13 mouse cellular contexts compared by ENCODE assay signal in genomic region chr15:82244805-82245161, GRCm38 (mm10). TPM values are rescaled to one million over a fixed set of nuclear protein-coding genes. Genes with fewer than 3 reads are reported as not detected.
DNase-seq lines count a peak whose midpoint lies in the region; ATAC-seq and TF ChIP-seq lines count a peak whose summit lies in the region.
"Not testable (repeated sequence)": the region's sequence is repeated elsewhere in the genome, so short reads cannot be mapped to it uniquely, and the experiment has no call there.
"Had no signal": no experiment of that assay in that cellular context is flagged by ENCODE, and none has a peak within 500 bp of the region (broad histone marks: within the 10 kb centered on the region; RNA-seq: fewer than 3 reads in every experiment).

No protein-coding gene starts in this region.

- not testable (repeated sequence) for H3K27ac ChIP-seq in MEL (ENCODE audit: control insufficient read depth, low read depth, low read length); embryonic fibroblast, embryonic 13.5 days (ENCODE audit: insufficient read depth, low read length); hindbrain, embryonic 16.5 days (ENCODE audit: low read depth, low read length); limb, embryonic 11.5 days (replicated peaks; ENCODE audit: low read depth, low read length); midbrain, postnatal 0 days (ENCODE audit: low read depth, low read length); stomach, postnatal 0 days (replicated peaks)
- peak overlapping the region; percentile 77 for H3K27ac ChIP-seq in heart, embryonic 11.5 days (ENCODE audit: low read depth, low read length)
- 0 out of 2 replicates have a peak overlapping the region, but pooled peaks have one; percentile 79 for H3K27ac ChIP-seq in lung, embryonic 14.5 days (ENCODE audit: low read depth)

- WGBS in heart, embryonic 11.5 days (ENCODE audit: insufficient replicate concordance): 23% methylated on average over 9 of the region's 9 CpGs
- 23% methylated on average over 9 of the region's 9 CpGs for WGBS in hindbrain, embryonic 16.5 days
- WGBS in limb, embryonic 11.5 days: 24% methylated on average over 9 of the region's 9 CpGs
- 21% methylated on average over 9 of the region's 9 CpGs for WGBS in lung, embryonic 14.5 days
- WGBS in midbrain, postnatal 0 days: 22% methylated on average over 9 of the region's 9 CpGs
- WGBS in stomach, postnatal 0 days: 21% methylated on average over 9 of the region's 9 CpGs

- not testable (repeated sequence) for H3K36me3 ChIP-seq in MEL (ENCODE audit: control insufficient read depth in 1 of 2, insufficient read depth in 2 of 2, low read length in 2 of 2); heart, embryonic 11.5 days (ENCODE audit: control insufficient read depth, insufficient read depth, low read length); hindbrain, embryonic 16.5 days (ENCODE audit: control insufficient read depth, insufficient read depth, low read length); limb, embryonic 11.5 days (ENCODE audit: control insufficient read depth, insufficient read depth, low read length); lung, embryonic 14.5 days (ENCODE audit: insufficient read depth); midbrain, postnatal 0 days (ENCODE audit: insufficient read depth, low read length); stomach, postnatal 0 days (ENCODE audit: control insufficient read depth, insufficient read depth, low read length)

- not testable (repeated sequence) for TF ChIP-seq POLR2A in MEL (IDR thresholded peaks at IDR 0.05; ENCODE audit: control insufficient read depth in 1 of 2, insufficient read depth in 1 of 2, low read depth in 1 of 2, low read length in 2 of 2, poor library complexity in 1 of 2); embryonic fibroblast, embryonic 13.5 days (IDR thresholded peaks at IDR 0.05; ENCODE audit: low read depth, low read length)

- peak overlapping the region; percentile 85 for H3K9ac ChIP-seq in MEL (ENCODE audit: control insufficient read depth, low read depth, low read length, poor library complexity, severe bottlenecking)
- peak overlapping the region; percentile 77 for H3K9ac ChIP-seq in heart, embryonic 11.5 days (ENCODE audit: low read depth, low read length)
- H3K9ac ChIP-seq in hindbrain, embryonic 16.5 days (ENCODE audit: low read depth, low read length): peak overlapping the region; percentile 65
- H3K9ac ChIP-seq in limb, embryonic 11.5 days (ENCODE audit: low read length): peak overlapping the region; percentile 65
- peak overlapping the region; percentile 58 for H3K9ac ChIP-seq in lung, embryonic 14.5 days
- H3K9ac ChIP-seq in midbrain, postnatal 0 days (replicated peaks; ENCODE audit: low read length, poor library complexity, severe bottlenecking): not testable (repeated sequence)
- peak overlapping the region; percentile 41; the same call in 1 of the 2 replicates for H3K9ac ChIP-seq in stomach, postnatal 0 days (ENCODE audit: low read length)

- not testable (repeated sequence) for H3K79me2 ChIP-seq in MEL (ENCODE audit: control insufficient read depth, insufficient read depth, low read length, poor library complexity)

- not testable (repeated sequence) for H3K4me1 ChIP-seq in MEL (ENCODE audit: control insufficient read depth in 1 of 2, insufficient read depth in 2 of 2, low read length in 2 of 2); embryonic fibroblast, embryonic 13.5 days (ENCODE audit: control insufficient read depth, insufficient read depth, low read length); heart, embryonic 11.5 days (ENCODE audit: control insufficient read depth, insufficient read depth, low read length); hindbrain, embryonic 16.5 days (ENCODE audit: control insufficient read depth, insufficient read depth, low read depth, low read length); limb, embryonic 11.5 days (ENCODE audit: control insufficient read depth, insufficient read depth, low read length); lung, embryonic 14.5 days (ENCODE audit: insufficient read depth); midbrain, postnatal 0 days (ENCODE audit: insufficient read depth, low read length); stomach, postnatal 0 days (replicated peaks; ENCODE audit: control insufficient read depth, insufficient read depth)

- not testable (repeated sequence) for TF ChIP-seq RAD21 in MEL (IDR thresholded peaks at IDR 0.05; ENCODE audit: low read depth, low read length)

- not testable (repeated sequence) for TF ChIP-seq EP300 in MEL (IDR thresholded peaks at IDR 0.05; ENCODE audit: low read depth in 1 of 2, low read length in 2 of 2); stomach, postnatal 0 days (optimal IDR thresholded peaks at IDR 0.05)

- H3K27me3 ChIP-seq in MEL (ENCODE audit: control insufficient read depth in 1 of 2, insufficient read depth in 2 of 2, low read length in 2 of 2); heart, embryonic 11.5 days (ENCODE audit: control insufficient read depth, insufficient read depth, low read length); hindbrain, embryonic 16.5 days (replicated peaks; ENCODE audit: control insufficient read depth, insufficient read depth, low read length); limb, embryonic 11.5 days (ENCODE audit: control insufficient read depth, insufficient read depth, low read length); lung, embryonic 14.5 days (ENCODE audit: insufficient read depth, low read length); midbrain, postnatal 0 days (ENCODE audit: insufficient read depth, low read length); stomach, postnatal 0 days (ENCODE audit: control insufficient read depth, insufficient read depth, low read length): not testable (repeated sequence)

- ATAC-seq in heart, embryonic 11.5 days (replicated peaks; ENCODE audit: insufficient number of reproducible peaks, low FRiP score, low TSS enrichment); hindbrain, embryonic 16.5 days; limb, embryonic 11.5 days (ENCODE audit: insufficient number of reproducible peaks, low FRiP score, low TSS enrichment, low read depth); lung, embryonic 14.5 days (ENCODE audit: insufficient read depth); midbrain, postnatal 0 days (ENCODE audit: low FRiP score); stomach, postnatal 0 days (ENCODE audit: low FRiP score, low TSS enrichment): not testable (repeated sequence)

- TF ChIP-seq CTCF in MEL (IDR thresholded peaks at IDR 0.05 in 2 of 3, conservative IDR thresholded peaks at IDR 0.05 in 1 of 3; ENCODE audit: control insufficient read depth in 1 of 3, insufficient read depth in 1 of 3, low read depth in 2 of 3, low read length in 3 of 3, poor library complexity in 1 of 3, severe bottlenecking in 1 of 3); embryonic fibroblast, embryonic 13.5 days (IDR thresholded peaks at IDR 0.05; ENCODE audit: borderline replicate concordance, insufficient read depth, low read length); lung, embryonic 14.5 days (IDR thresholded peaks at IDR 0.05; ENCODE audit: low read depth); midbrain, postnatal 0 days (IDR thresholded peaks at IDR 0.05); stomach, postnatal 0 days (IDR thresholded peaks at IDR 0.05; ENCODE audit: low read depth): not testable (repeated sequence)

- H3K4me2 ChIP-seq in heart, embryonic 11.5 days: peak overlapping the region; percentile 94
- H3K4me2 ChIP-seq in hindbrain, embryonic 16.5 days (ENCODE audit: low read length): peak overlapping the region; percentile 75
- peak overlapping the region; percentile 61 for H3K4me2 ChIP-seq in limb, embryonic 11.5 days (ENCODE audit: low read depth, severe bottlenecking)
- H3K4me2 ChIP-seq in lung, embryonic 14.5 days: peak overlapping the region; percentile 96
- H3K4me2 ChIP-seq in midbrain, postnatal 0 days (ENCODE audit: low read depth, low read length, poor library complexity, severe bottlenecking): peak overlapping the region; percentile 95
- peak overlapping the region; percentile 95 for H3K4me2 ChIP-seq in stomach, postnatal 0 days (replicated peaks; ENCODE audit: low read depth)

- not testable (repeated sequence) for H3K9me3 ChIP-seq in MEL (replicated peaks; ENCODE audit: insufficient read depth, low read length); heart, embryonic 11.5 days (replicated peaks; ENCODE audit: control insufficient read depth, low read length); hindbrain, embryonic 16.5 days (ENCODE audit: control insufficient read depth, low read length); limb, embryonic 11.5 days (ENCODE audit: control insufficient read depth, low read length); lung, embryonic 14.5 days (ENCODE audit: low read depth, low read length); midbrain, postnatal 0 days (ENCODE audit: low read length); stomach, postnatal 0 days (ENCODE audit: control insufficient read depth, low read length)

- not testable (repeated sequence) for DNase-seq in MEL (ENCODE audit: low read depth, low spot score); limb, embryonic 11.5 days (ENCODE audit: low spot score); lung, embryonic 14.5 days; midbrain, postnatal 0 days (ENCODE audit: low spot score); stomach, postnatal 0 days (ENCODE audit: low spot score)

- H3K4me3 ChIP-seq in MEL (ENCODE audit: control insufficient read depth in 1 of 2, insufficient read depth in 1 of 2, low read depth in 2 of 2, low read length in 2 of 2): peak overlapping the region; percentile 78 to 81
- H3K4me3 ChIP-seq in embryonic fibroblast, embryonic 13.5 days (ENCODE audit: insufficient read depth, low read length): peak overlapping the region; percentile 57
- H3K4me3 ChIP-seq in heart, embryonic 11.5 days (ENCODE audit: low read depth, low read length): peak overlapping the region; percentile 80
- peak overlapping the region; percentile 88 for H3K4me3 ChIP-seq in hindbrain, embryonic 16.5 days (ENCODE audit: low read length)
- H3K4me3 ChIP-seq in limb, embryonic 11.5 days (ENCODE audit: low read depth, low read length): peak overlapping the region; percentile 74
- H3K4me3 ChIP-seq in lung, embryonic 14.5 days (ENCODE audit: low read depth, low read length): peak overlapping the region; percentile 65
- peak overlapping the region; percentile 61 for H3K4me3 ChIP-seq in midbrain, postnatal 0 days (ENCODE audit: low read depth, low read length)
- H3K4me3 ChIP-seq in stomach, postnatal 0 days (ENCODE audit: low read depth, low read length): peak overlapping the region; percentile 70

RNA-seq across cellular contexts. Expression of gene Cenpm, which starts 0.2 kb away (rescaled TPM):
- total RNA-seq in MEL (2012; rRNA removed): 23.5 and 23.7 TPM in 2 replicates
- polyA plus RNA-seq in MEL (2012; ENCODE audit: insufficient read depth in 1 of 2, insufficient read length in 2 of 2, low read depth in 1 of 2, low replicate concordance in 2 of 2, missing spikeins in 1 of 2): 10 to 100 TPM in 1 of 2 experiments, not detected in 1; 56.3 TPM
- 13.1 and 16.1 TPM in 2 replicates for polyA plus RNA-seq in embryonic fibroblast, embryonic 13.5 days (2011; ENCODE audit: insufficient read length, low read depth, missing spikeins)
- polyA plus RNA-seq in heart, embryonic 11.5 days (2014; fragmentation: Nextera tagmentation; extraction: Ambion mirVana): 59.7 and 67.3 TPM in 2 replicates
- 20.0 and 24.0 TPM in 2 replicates for polyA plus RNA-seq in hindbrain, embryonic 16.5 days (2015; fragmentation: Nextera tagmentation; extraction: Ambion mirVana)
- 88.0 and 89.3 TPM in 2 replicates for polyA plus RNA-seq in limb, embryonic 11.5 days (2014; fragmentation: Nextera tagmentation; extraction: Ambion mirVana)
- polyA plus RNA-seq in lung, embryonic 14.5 days (2014; fragmentation: Nextera tagmentation; extraction: Ambion mirVana): 86.9 and 88.1 TPM in 2 replicates
- total RNA-seq in midbrain, postnatal 0 days (2014; rRNA removed): 5.2 and 17.9 TPM in 2 replicates
- polyA plus RNA-seq in midbrain, postnatal 0 days (2015; fragmentation: Nextera tagmentation; extraction: Ambion mirVana): 10.2 TPM in 2 replicates
- 24.0 and 27.0 TPM in 2 replicates for polyA plus RNA-seq in stomach, postnatal 0 days (2015; fragmentation: Nextera tagmentation; extraction: Ambion mirVana)
- total RNA-seq: gastrocnemius, adult 18-20 months; monocyte, adult 5-6 weeks had no signal

RNA-seq across cellular contexts. Expression of gene 1500009C09Rik, which starts 7.4 kb away (rescaled TPM):
- total RNA-seq in MEL (2012; rRNA removed): not detected in 2 replicates
- not detected for polyA plus RNA-seq in MEL (2012; ENCODE audit: insufficient read depth in 1 of 2, insufficient read length in 2 of 2, low read depth in 1 of 2, low replicate concordance in 2 of 2, missing spikeins in 1 of 2)
- polyA plus RNA-seq in embryonic fibroblast, embryonic 13.5 days (2011; ENCODE audit: insufficient read length, low read depth, missing spikeins): not detected in 2 replicates
- polyA plus RNA-seq in heart, embryonic 11.5 days (2014; fragmentation: Nextera tagmentation; extraction: Ambion mirVana): not detected in 2 replicates
- 16.7 and 20.3 TPM in 2 replicates for polyA plus RNA-seq in hindbrain, embryonic 16.5 days (2015; fragmentation: Nextera tagmentation; extraction: Ambion mirVana)
- not detected in 2 replicates for polyA plus RNA-seq in limb, embryonic 11.5 days (2014; fragmentation: Nextera tagmentation; extraction: Ambion mirVana)
- polyA plus RNA-seq in lung, embryonic 14.5 days (2014; fragmentation: Nextera tagmentation; extraction: Ambion mirVana): not detected in 2 replicates
- total RNA-seq in midbrain, postnatal 0 days (2014; rRNA removed): 139 and 156 TPM in 2 replicates
- polyA plus RNA-seq in midbrain, postnatal 0 days (2015; fragmentation: Nextera tagmentation; extraction: Ambion mirVana): 15.4 and 17.9 TPM in 2 replicates
- polyA plus RNA-seq in stomach, postnatal 0 days (2015; fragmentation: Nextera tagmentation; extraction: Ambion mirVana): 0.23 and 0.24 TPM in 2 replicates
- total RNA-seq: adrenal gland, postnatal 25 days; gastrocnemius, adult 18-20 months; heart, postnatal 10 days; monocyte, adult 5-6 weeks had no signal
- polyA plus RNA-seq: liver, adult 2 months had no signal

RNA-seq across cellular contexts. Expression of gene Tnfrsf13c, which starts 20.6 kb away (rescaled TPM):
- total RNA-seq in MEL (2012; rRNA removed): 1.5 TPM in 2 replicates
- polyA plus RNA-seq in MEL (2012; ENCODE audit: insufficient read depth in 1 of 2, insufficient read length in 2 of 2, low read depth in 1 of 2, low replicate concordance in 2 of 2, missing spikeins in 1 of 2): under 1 TPM in 1 of 2 experiments, not detected in 1; 0.63 TPM
- polyA plus RNA-seq in embryonic fibroblast, embryonic 13.5 days (2011; ENCODE audit: insufficient read length, low read depth, missing spikeins): not detected in 2 replicates
- polyA plus RNA-seq in heart, embryonic 11.5 days (2014; fragmentation: Nextera tagmentation; extraction: Ambion mirVana): 0.29 TPM in 1 of 2 replicates, not detected in the other
- 0.10 and 0.31 TPM in 2 replicates for polyA plus RNA-seq in hindbrain, embryonic 16.5 days (2015; fragmentation: Nextera tagmentation; extraction: Ambion mirVana)
- polyA plus RNA-seq in limb, embryonic 11.5 days (2014; fragmentation: Nextera tagmentation; extraction: Ambion mirVana): 0.27 TPM in 1 of 2 replicates, not detected in the other
- polyA plus RNA-seq in lung, embryonic 14.5 days (2014; fragmentation: Nextera tagmentation; extraction: Ambion mirVana): 0.22 TPM in 1 of 2 replicates, not detected in the other
- 0.94 and 2.1 TPM in 2 replicates for total RNA-seq in midbrain, postnatal 0 days (2014; rRNA removed)
- polyA plus RNA-seq in midbrain, postnatal 0 days (2015; fragmentation: Nextera tagmentation; extraction: Ambion mirVana): 0.18 and 0.27 TPM in 2 replicates
- not detected in 2 replicates for polyA plus RNA-seq in stomach, postnatal 0 days (2015; fragmentation: Nextera tagmentation; extraction: Ambion mirVana)
- total RNA-seq: gastrocnemius, adult 18-20 months had no signal

RNA-seq across cellular contexts. Expression of gene Sept3, which starts 29.9 kb away (rescaled TPM):
- total RNA-seq in MEL (2012; rRNA removed): not detected in 2 replicates
- not detected for polyA plus RNA-seq in MEL (2012; ENCODE audit: insufficient read depth in 1 of 2, insufficient read length in 2 of 2, low read depth in 1 of 2, low replicate concordance in 2 of 2, missing spikeins in 1 of 2)
- 1.6 and 2.8 TPM in 2 replicates for polyA plus RNA-seq in embryonic fibroblast, embryonic 13.5 days (2011; ENCODE audit: insufficient read length, low read depth, missing spikeins)
- 5.0 and 6.2 TPM in 2 replicates for polyA plus RNA-seq in heart, embryonic 11.5 days (2014; fragmentation: Nextera tagmentation; extraction: Ambion mirVana)
- polyA plus RNA-seq in hindbrain, embryonic 16.5 days (2015; fragmentation: Nextera tagmentation; extraction: Ambion mirVana): 321 and 348 TPM in 2 replicates
- 37.6 and 47.4 TPM in 2 replicates for polyA plus RNA-seq in limb, embryonic 11.5 days (2014; fragmentation: Nextera tagmentation; extraction: Ambion mirVana)
- polyA plus RNA-seq in lung, embryonic 14.5 days (2014; fragmentation: Nextera tagmentation; extraction: Ambion mirVana): 8.1 and 8.7 TPM in 2 replicates
- 480 and 506 TPM in 2 replicates for total RNA-seq in midbrain, postnatal 0 days (2014; rRNA removed)
- polyA plus RNA-seq in midbrain, postnatal 0 days (2015; fragmentation: Nextera tagmentation; extraction: Ambion mirVana): 369 and 404 TPM in 2 replicates
- 2.1 and 2.9 TPM in 2 replicates for polyA plus RNA-seq in stomach, postnatal 0 days (2015; fragmentation: Nextera tagmentation; extraction: Ambion mirVana)

RNA-seq across cellular contexts. Expression of gene Shisa8, which starts 32.2 kb away (rescaled TPM):
- total RNA-seq in MEL (2012; rRNA removed): not detected in 2 replicates
- under 1 TPM in 1 of 2 experiments, not detected in 1; 0.10 TPM for polyA plus RNA-seq in MEL (2012; ENCODE audit: insufficient read depth in 1 of 2, insufficient read length in 2 of 2, low read depth in 1 of 2, low replicate concordance in 2 of 2, missing spikeins in 1 of 2)
- polyA plus RNA-seq in embryonic fibroblast, embryonic 13.5 days (2011; ENCODE audit: insufficient read length, low read depth, missing spikeins): not detected in 2 replicates
- polyA plus RNA-seq in heart, embryonic 11.5 days (2014; fragmentation: Nextera tagmentation; extraction: Ambion mirVana): 0.07 TPM in 1 of 2 replicates, not detected in the other
- polyA plus RNA-seq in hindbrain, embryonic 16.5 days (2015; fragmentation: Nextera tagmentation; extraction: Ambion mirVana): 3.4 and 4.2 TPM in 2 replicates
- 0.31 TPM in 1 of 2 replicates, not detected in the other for polyA plus RNA-seq in limb, embryonic 11.5 days (2014; fragmentation: Nextera tagmentation; extraction: Ambion mirVana)
- polyA plus RNA-seq in lung, embryonic 14.5 days (2014; fragmentation: Nextera tagmentation; extraction: Ambion mirVana): 0.20 and 0.45 TPM in 2 replicates
- 6.5 and 7.6 TPM in 2 replicates for total RNA-seq in midbrain, postnatal 0 days (2014; rRNA removed)
- 1.6 and 2.2 TPM in 2 replicates for polyA plus RNA-seq in midbrain, postnatal 0 days (2015; fragmentation: Nextera tagmentation; extraction: Ambion mirVana)
- polyA plus RNA-seq in stomach, postnatal 0 days (2015; fragmentation: Nextera tagmentation; extraction: Ambion mirVana): 0.06 and 0.23 TPM in 2 replicates
- total RNA-seq: gastrocnemius, adult 18-20 months; monocyte, adult 5-6 weeks had no signal

Comparison
In these comparisons a context has a peak if more than half of its experiments do, and no peak if none do; other contexts are left out.
1. RNA of gene 1500009C09Rik, which starts 7.4 kb away (polyA plus RNA-seq): 16.7 to 20.3 TPM in hindbrain, embryonic 16.5 days and 15.4 to 17.9 TPM in midbrain, postnatal 0 days; 0.23 to 0.24 TPM in stomach, postnatal 0 days, not detected in heart, embryonic 11.5 days, not detected in MEL, not detected in embryonic fibroblast, embryonic 13.5 days, not detected in limb, embryonic 11.5 days and not detected in lung, embryonic 14.5 days; every median in the first group is over 10 times any median in the second.
2. Peak in every context shown above with its lines, with median percentiles within 50 percentile points of each other: H3K4me3 ChIP-seq and H3K4me2 ChIP-seq.